Mouse (Mus musculus): ENCODE measurements around the gene Mn1. TPM values are rescaled to one million over a fixed set of nuclear protein-coding genes. Genes with fewer than 3 reads are reported as not detected.
A peak's percentile ranks its signal among the peaks of the same experiment; 100 is the strongest.

Mn1 gene
- 10 to 100 TPM; 34.2 to 38.1 TPM for total RNA-seq (2021)

DNA sequence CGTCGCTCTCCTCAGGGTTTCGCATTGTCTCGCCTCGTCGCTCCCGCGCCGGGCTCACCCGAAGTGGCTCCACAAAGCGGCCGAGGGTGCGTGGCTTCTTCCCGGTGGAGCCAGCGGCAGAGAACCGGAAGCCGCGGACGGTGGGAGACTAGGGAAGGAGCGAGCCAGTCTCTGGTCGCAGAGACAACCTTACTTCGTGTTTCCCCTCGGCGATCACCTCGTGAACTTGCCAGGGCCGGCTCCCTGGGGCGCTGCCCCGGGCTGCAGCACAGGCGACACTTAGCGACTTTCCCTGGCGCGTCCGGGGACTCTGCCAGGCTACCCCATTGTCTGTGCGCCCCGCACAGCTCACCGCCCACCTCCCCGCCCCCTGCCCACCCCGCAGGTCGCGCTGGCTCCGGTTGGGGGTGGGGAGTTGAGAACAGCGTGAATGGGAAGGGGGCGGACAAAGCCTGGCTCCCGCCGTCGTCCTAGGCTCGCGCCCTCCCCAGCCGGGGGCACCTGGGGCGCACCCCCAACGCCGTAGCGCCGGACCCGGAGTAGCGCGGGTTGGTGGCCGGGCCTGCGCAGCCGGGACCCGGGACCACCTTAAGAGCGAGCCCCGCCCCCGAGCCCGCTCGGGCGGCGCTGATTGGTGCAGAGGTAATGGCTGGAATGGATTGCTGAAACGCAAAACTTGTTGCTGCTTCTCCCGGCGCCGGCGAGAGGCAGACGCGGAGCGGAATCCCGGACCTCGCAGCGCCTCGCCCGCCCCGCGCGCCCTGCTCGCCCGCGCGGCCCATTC is at the start of gene Mn1:
Gene Mn1 (plus strand): TSS at position 772 of the 784 bp plus-strand sequence.
- DNase-seq = peak; percentile 89 to 90

DNA sequence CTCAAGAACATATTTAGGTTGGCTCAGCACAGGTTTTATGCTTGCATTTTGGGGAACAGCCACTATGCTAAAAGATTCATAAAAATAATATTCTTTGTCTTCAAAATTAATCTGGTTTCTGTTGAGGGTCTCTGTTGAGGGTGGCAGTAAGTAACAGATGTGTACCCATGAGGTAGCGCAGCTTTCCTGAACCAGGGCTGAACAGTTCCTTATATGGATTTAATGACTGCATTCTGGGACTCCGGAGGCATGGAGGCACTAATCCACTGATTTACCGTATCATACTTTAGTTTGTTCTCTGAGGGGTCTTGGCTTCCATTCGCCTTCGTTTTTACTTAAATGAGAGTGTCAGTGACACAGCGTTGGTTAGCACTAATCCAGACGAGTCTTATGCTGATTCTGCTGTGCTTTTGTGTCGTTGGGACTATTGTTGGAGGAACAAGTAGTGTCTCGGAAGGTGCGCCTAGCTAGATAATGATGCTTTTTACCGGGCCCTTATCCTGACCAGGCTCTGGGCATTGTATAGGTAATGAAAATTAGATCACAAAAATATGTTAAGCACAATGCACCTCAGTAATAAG is 49.1 kb upstream of the Mn1 start:
- no peak for DNase-seq

DNA sequence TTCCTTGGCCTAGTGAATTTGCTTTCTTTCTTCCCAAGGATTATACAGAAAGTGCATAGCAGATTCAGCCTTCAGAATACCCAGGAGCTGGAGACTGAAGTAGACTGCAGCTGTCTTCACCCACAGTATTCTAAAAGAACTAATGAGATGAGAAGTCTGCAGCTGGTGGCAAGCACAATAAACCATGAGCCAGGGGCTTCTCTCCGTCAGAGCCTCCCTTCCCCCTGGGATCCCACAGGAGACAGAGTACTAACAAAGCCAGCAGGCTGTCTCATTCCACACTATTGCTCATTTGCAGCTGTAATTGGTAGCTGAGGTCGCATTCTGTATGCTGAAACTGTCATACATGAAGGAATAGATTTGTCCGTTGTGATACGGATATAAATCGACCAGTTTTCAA is 48.6 kb upstream of the Mn1 start:
- DNase-seq = no peak

DNA sequence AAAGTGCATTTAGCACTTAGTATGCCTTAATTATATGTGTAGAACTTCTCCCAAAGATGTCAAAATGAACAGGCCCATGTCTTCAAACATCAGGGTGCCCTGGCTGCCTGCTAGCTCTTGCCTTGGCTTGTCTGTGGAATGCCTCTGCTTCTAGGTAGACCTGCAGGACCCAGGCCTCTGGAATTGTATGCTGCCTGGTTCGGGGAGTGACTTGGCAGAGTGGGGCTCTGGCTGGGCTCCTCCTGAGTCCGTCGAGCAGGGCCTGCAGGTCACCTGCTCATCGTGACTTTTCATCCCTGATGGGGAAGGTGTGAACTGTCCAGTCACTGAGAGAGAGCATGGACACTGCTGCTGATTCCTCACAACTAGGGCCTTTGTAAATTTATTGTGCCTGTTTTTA is 41.5 kb upstream of the Mn1 start:
- DNase-seq = no peak

DNA sequence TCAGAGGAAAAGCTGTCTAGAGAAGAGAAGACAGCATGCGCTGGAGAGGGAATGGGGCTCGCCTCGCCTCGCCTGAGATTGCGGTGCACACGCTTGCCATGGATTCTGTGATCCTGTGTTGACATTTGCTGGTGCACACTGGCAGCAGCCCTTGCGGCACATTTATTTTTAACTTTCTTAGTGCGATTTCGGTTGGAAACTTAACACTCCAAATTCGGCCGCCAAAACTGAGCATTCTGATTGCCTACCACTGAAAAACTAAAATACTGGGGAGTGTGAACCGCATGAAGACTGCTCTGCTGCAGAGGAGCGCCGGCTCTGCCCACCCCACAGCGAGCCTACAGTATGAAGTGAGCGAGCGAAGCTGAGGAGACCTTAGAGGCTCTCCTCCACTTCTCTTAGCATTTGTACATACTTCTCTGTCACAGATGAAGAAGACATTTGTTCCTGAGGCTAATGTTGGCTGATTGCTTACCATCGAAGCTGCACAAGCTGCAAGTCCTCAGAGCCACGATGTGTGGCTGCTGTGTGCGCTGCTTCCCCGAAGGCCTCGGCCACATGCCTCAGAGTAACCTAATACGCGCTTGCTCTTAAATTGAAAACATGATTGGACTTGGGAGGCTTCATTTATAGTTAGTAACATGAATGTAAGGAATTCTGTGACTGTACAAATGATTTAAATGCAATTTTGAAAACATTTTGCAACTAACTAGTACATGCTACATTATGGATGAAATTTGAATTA is 40.7 kb upstream of the Mn1 start:
- no peak for DNase-seq

DNA sequence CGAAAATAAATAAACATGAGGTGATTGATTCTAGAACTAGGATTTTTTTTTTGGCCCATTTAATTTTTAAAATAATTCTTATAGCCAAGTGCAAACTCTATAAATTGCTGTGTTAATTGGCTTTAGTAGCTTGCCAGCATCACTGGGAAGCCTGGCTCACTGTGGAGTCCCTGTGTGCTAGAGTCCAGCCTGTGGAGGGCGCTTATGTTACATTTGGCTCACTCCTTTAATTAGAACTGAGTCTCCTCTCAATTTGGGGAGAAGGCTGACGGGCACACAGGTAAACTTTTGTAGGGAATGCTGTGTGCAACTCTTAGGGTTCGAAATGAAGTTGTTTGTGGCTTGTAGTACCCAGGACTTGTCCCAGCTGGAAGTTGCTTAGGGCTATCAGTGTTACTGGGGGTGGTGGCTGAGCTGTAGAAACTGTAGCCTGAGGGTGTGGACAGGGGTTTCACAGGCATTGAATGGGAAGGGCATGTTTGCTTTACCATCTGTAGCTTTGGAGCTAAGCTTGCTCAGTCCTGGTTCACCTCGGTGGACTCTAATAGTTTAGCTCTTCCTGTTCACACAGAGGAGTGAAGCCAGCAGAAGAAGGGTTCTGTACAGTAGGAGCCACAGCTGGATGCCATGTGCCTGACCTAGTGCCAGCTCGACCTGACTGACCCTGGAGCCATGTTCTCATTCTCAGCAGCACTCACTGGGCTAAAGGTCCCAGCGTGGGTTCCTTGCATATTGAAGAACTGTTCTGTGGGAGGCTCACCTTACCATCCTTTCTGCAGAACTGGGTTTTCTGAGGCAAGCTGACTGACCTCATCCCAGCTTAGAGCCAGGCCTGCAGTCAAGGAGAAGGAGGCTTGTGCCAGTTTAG is 38.8 kb upstream of the Mn1 start:
- no peak for DNase-seq

DNA sequence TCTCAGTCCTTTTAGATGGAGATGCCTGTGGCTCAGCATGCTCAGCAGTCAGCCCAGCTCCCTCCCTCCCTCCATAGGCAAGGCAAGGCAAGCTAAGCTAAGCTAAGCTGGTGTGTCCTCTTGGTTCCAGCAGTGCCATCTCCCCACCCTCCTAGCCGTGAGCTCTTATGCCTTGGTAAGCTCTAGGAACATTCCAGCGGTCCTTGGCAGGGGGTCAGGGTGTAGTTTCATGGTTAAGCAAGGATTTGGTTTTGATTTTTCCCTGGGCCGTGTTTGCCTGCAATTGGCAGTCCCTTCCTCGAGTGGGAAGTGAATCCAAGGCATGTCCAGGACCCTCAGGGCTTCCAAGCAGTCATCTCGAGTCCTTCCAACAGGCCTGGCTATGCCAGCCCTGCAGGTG is 33.8 kb upstream of the Mn1 start:
- no peak for DNase-seq

DNA sequence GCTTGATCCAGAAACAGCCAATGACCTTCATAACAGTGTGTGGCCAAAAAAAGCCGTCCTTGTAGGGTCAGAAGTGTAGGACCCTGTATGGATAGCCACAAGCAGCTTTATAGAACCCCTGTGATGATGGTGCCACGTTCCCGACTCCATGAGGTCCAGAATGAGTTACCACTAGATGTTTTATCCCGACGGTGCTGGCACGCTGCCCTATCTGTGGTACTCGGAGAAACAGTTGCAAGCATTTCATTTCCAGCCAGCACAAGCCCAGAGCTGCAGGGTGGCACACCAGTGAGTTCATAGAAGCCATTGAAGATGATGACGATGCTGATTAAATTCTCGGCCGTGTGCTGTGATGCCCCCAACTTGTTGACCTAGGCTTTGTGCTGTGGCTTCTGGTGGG is 26.3 kb upstream of the Mn1 start:
- DNase-seq = no peak

DNA sequence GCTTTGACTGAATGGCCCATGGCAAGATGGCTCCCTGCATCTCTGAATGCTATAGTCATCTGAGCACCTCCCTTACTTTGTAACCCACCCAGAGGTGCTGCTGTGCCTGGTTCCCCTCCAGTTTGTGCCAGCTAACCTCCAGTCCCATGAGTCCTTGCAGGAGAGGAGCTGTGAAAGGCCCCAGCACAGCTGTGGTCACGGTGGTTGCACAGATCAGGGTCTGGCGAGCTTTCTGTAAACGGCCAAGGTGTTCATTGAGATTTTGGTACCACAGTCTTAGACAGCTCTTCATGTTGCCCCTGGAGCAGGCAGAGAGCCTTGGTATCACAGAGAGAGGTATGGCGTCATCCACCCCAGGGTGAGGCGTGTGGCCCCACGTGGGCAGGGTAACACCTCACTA is 25.7 kb upstream of the Mn1 start:
- no peak for DNase-seq

DNA sequence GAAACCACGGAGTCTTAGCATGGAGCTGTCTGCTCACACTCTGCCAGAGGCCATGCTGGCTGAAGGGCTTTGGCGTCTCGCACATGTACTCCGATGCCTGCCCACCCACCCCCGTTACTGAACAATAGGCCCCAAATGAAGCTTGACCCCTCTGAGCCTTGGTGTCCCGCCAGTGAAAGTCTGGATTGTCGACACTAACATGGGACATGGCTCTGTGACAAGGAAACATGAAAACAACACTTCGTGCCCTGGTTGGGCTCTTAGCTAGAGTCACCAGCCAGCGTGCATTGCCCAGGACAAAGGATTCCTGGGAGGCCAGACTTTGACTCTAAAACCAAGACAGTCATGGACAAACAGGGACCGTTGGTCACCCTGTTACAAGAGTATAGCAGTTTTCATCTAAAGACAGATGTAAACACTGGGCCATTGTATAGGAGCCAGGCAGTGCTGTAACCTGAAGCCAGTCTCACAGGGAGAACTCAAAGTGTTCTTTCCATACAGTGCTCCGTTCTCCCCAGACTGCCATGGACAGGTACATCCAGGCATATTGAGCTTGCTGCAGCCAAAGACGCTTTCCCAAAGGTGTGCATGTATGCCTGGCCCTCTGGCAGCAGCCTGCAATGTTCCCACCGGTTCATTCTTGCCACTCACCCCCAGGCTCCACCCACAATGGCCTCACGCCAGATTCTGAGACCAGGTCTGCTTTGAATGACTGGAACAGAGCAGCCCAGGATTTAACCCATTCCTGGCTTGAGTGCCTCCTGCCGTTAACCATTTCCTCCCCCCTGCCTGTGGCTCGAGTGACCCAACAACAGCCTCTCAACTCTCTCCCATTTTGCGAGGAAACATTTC is 23.6 kb upstream of the Mn1 start:
- DNase-seq = peak in 1 of 2 experiments; percentile 33

DNA sequence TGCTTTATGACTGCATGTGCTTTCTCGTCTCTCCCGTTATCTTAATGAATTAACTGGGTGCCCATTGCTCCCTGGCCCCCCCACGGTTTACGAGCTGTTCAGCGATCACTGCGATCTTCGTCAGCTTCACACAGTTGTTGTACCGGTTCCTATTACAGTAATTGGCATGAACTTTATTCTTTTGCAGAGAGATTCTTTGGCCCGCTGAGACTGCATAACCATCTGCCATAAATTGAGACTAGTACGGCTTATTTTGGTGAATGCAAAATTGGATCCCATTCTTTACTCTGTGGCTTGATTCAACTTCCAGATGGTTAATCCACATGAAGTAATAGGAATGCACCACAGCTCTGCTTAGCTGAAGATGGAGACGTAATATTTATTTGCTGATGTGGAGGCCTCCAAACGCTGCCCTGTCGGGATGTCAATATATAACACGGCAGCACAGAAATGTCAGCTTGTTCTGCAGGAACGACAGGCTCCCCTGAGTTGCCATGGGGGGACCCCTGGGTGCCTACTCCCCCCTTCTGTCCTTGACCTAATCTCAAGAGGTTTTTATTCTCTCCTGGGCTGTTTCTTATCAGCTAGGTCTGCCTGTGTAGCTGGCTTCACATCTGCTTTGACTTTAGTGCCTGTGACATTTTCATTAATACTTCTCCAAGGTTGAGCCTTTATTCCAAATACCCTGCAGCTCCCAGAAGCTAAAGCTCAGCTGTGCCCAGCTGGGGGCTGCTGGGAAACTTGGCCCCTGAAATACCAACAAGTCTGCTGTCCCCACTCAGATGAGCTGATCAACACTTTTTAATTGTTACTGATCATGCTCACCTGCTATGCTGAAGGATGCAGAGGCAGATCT is 22.7 kb upstream of the Mn1 start:
- DNase-seq = peak; percentile 39 to 50

DNA sequence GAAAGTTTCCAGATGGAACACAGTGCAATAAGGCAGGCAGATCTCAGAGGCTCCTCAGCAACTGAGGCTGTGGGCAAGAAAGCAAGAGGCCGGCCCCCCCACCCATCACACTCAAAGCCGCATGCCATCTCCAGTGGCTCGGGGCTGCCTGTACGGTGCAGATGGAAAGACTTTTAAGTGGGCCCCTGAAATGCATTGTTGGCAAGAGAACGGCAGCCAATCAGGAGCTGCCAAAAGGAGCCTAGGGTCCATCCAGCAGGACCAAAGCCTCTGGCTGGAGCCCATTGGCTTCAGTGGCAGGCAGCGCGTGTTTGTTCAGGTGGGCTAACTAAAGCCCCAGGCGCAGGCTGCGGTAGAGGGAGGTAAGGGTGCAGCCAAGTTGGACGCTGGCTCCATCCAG is 21.4 kb upstream of the Mn1 start:
- DNase-seq = no peak

DNA sequence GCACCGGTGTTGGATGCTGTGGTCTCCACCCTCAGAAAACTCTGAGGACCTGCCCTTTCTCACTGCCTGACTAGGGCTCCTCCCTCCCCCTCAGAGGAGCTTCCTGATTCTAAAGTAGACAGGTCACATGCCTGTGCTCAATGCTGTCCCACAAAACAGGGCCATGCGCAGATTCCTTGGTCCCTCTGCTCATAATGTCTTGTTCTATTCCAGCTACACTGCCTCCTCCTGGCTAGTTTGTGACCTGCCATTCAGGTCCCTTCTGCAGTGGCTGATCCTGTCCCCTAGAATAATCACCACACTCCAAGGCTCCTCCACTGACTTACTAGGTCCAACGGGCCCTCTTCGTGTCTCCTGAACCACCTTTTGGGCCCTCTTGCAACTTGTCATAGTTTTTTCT is 21.0 kb upstream of the Mn1 start:
- no peak for DNase-seq

DNA sequence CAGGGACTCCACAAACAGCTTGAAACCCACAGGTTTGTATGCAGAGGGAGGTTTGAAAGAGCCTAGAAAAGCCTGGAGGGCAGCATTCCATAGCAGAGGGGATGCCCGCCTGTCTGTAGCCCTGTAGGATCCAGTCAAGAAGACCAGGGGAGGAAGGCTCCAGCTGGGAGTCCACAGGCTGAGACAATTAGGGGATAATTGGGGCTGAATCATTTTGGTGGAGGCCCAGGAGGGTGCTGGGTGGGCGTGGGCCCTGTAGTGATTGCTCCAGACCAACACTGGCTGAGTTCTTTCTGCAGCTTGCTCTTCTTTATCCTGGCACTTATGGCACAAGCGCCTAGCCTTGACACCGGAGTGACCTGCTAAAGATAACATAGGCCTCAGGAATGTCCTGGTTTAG is 18.7 kb upstream of the Mn1 start:
- no peak for DNase-seq

DNA sequence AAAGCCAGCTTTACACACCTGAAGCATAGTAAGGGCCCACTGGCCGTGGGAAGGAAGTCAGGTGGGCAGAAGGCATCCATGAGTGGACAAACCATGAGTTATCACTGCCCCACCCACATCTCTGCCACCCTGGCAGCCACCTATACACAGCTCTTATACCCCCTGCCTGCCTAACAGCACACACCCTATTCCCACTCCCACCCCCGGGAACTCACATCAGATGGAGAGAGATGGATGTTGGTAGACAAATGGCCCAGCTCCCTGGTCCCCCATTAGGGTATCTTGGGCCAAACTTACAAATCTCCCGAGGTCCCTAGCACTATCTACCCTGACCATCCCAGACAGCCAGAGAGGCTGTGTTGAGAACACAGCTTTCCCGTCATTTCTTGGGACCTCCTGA is 17.9 kb upstream of the Mn1 start:
- no peak for DNase-seq

DNA sequence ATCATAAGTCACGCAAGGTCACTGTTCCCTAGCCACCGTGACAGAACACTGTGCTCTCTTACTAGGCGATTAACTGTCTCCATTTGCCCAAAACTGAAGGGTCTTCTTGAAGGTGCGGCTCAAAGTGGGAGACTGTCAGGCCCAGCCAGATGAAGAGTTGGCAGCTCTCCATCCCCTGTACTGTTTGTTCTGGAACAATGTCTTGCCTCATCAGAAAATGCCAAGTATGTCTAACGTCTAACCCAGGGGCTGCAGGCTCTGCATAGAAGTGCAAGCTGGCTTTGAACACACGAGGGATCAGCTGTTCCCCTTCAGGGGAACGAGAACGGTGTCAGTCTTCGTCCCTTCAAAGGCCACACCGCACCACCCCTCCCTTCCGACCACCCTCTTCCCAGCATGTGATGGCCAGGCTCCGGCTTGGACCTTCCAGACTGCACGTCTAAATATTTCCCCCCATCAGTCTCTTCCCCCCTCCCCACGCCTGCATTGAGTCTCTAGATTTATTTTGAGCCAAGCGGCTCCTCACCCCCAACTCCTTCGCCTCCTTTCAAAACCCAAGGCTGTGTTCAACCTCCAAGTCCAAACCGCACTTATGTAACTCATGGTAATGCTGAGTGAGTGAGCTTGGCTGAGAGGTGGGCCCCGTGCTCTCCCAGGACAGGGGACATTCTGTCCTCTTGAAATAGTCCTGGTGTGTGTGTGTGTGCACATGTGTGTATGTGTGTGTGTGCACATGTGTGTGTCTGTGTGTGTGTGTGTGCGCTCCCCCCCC is 15.1 kb upstream of the Mn1 start:
- no peak for DNase-seq

DNA sequence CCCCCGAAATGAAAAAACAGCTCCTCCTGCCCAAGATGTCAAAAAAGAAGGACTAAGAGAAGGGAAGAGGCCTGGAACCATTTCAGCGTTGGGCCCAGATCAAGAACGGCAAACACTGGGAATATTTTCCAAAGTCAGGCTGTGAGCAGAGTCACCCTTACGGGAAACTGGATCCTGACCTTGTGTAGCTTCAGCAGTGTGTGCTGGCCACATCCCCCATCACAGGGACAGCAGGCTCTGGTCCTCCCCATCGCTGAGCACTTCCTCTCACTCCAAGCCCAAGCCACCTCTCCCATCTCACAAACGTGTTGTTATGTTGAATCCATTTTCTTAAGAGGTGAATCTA is 14.5 kb upstream of the Mn1 start:
- DNase-seq = no peak

DNA sequence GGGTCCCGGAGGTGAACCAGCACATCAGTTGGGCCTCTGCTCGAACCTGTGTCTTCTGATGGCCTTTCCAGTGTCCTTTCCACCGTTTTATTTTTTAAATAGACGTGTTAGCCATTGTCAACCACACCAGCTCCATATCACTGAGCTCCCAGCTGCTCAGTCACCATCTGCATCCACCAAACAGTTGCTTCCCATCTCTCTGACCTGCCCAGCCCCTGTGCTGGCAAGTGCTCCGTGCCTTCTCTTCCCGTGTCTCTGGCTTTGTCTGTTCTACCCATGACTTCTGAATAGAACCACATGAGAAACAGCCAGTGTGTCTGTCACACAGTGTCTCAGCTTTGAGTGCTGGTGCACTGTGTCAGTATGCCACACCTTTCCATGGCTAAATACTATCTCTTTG is 12.4 kb upstream of the Mn1 start:
- DNase-seq = no peak

DNA sequence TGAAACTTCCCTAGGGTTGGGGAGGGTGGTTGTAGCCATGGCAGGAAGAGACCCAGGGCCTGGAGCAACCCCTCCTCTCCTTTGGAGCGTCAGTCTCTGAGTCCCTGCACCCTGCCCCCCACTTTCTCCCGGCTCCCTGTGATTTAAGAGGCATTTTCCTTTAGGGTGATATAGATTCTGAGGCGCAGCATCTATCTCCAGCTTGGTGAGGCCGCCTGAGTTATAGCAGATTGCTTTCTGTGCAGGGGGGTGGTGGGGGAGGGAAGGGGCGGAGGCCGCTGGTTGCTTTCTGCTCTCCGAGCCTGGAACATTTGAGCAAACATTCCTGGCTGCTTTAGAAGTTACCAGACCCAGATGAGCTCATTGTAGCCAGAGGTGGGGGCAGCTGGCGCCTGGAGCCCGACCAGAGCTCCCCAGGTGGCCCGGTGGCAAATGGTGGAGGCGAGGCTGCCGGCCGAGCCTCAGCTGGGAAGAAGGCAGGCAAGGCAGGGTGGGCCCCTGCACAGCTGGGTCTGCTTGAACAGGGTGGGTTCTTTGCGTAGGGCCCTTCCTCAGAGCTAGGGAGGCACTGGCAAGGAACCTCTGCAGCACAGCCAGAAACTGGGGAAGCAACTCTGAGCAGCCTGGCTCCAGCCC is 8.6 kb upstream of the Mn1 start:
- no peak for DNase-seq

Measured in layer of hippocampus, postnatal 36 days (tissue).